Mouse (Mus musculus) C2C12 (cell line): Measurements from ENCODE around the gene Cep152.

Experiments used
- CTCF ChIP-seq: IDR thresholded peaks from one replicate; pipeline ENCODE4 v1.5.1; 2011; ENCODE audit not compliant: control insufficient read depth, insufficient read depth, insufficient read length
- MYOD1 ChIP-seq: IDR thresholded peaks from one replicate; pipeline ENCODE4 v1.6.1; 2011; ENCODE audit warnings: low read depth; ENCODE audit not compliant: control insufficient read depth, insufficient read length
- USF1 ChIP-seq: IDR thresholded peaks from one replicate; pipeline ENCODE4 v1.6.1; 2011; ENCODE audit warnings: low read depth, mild to moderate bottlenecking, control low read depth, moderate library complexity

GRCm38 (mm10) chr2:125620213-125620907, 4.6 kb downstream of the Cep152 start:
- TF ChIP-seq CTCF = no peak
- TF ChIP-seq MYOD1 = no peak
- no peak for TF ChIP-seq USF1
